Mouse (Mus musculus) spleen, adult 18-20 months (tissue): Measurements from ENCODE around the gene Wdr25.

Experiments used
- DNase-seq, 2 experiments: peaks; one replicate each; pipeline ENCODE4 v3.0.0; 2022; ENCODE audit warnings: mixed read lengths in 2 of 2

Gene Wdr25

DNA sequence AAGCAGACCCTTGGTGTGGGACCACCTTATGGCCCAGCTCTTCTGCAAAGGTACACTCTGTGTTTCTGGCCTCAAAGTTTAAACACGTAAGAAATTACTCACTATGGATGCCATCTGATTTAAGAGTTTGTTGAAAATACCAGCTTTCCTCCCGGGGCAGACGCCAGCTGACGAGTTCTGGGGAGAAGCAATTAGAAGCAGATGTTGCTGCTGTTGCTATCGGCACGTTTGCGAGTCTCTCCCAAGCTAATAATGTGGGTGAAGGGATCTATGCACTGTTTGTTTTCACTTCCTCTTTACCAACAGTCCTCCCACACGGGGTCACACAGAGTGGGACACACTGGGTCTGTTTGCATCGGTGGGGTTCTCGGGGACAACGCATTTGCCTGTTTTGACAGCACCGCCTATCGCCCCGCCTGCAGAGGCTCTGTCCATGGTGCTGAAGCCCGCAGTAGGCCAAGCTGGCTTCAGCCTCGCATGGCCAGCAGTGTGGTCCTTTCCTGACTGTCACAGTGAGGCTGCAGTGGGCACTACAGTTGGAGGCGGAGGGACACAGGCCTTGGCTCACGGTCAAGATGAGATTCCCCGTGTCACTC, 101.1 kb downstream of the Wdr25 start:
- DNase-seq, result peak; percentile 42 to 66

DNA sequence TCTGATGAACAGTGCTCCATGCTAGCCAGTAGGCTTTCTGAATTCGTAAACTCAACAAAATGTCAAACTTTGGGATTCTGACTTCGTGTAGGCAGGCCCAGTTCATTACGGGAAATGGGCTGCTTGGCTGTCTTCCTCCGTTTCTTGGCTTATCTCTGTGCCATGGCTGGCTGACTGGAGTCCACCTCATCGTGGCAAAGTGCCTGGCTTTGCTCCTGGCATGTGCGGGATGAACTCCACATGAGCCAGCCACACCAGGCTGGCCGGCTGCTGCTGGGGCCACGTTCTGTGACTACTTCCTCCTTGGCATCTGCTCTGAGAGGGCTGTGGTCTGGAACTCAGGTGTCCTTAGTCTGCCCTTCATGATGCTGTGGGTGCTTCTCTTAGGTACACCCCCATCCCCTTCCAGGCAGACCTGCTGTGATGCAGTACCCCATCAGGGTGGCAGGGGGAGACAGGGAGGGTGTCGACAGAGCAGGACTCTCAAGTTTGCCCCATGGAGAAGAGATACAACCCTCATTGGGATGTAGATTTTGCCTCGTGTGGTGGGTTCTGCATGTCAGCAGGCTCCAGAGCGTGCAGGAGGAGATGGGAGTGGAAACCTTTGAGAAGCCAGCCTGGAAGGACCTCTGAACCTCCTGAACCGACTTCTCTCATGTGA, 102.7 kb downstream of the Wdr25 start:
- no peak for DNase-seq

DNA sequence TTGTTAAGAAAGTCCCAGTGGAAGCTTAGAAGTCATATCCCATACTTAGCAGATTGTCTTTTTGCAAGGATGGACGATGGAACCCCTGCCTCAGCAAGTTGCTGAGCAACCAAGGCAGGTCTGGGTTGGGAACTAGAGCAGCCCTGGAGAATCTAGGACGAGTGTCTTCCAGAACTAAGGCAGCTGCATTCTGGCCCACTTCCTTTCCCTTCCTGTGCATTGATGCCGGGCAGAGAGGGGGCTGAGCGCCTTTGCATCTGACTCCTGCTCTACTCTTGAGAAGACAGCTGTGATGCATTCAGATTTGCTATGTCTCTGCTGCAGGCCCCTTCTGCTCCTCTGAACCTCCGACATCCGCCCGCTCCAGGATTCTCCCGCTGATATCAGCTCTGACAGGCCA, 103.8 kb downstream of the Wdr25 start:
- DNase-seq, result no peak

DNA sequence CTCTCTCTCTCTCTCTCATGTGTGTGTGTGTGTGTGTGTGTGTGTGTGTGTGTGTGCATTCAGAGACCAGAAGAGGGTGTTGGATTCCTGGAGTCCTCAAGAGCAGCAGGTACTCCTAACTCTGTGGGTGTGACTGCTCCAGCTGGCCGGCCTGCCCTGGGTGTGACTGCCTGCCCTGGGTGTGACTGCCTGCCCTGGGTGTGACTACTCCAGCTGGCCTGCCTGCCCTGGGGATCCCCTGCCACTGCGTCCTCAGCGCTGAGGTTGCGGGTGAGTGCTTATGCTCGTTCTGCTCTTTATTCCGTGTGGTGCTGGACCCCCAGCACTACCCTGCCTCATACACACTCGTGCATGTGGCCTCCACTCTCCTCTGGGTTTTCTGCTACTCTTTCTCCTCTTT, 109.5 kb downstream of the Wdr25 start:
- DNase-seq, result no peak

DNA sequence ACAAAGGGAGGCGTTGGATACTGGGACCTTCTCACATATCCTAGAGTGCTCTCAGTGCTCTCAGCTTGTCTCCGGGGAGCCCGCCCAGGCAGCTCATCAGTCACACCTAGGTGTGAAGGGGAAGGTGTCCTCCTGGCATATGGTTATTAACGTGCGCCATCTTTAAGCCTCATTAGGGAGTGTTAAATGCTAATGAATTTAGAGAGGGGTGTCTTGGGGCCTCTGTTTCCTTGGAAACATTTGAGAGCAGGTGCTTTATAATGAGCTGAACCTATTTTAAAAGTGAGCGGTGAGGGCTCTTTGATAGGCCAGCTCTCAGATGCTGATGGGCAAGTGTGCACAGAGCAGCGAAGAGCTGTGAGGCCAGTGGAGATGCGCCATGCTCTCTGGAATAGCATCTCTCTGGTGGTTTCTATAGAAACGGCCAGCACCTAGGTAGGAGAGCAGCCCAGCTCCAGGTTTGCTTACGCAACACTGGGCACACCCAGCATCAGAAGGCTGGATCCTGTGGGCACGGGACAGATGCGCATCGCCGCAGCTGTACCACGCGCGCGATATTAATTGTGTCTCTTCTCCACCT, 116.7 kb downstream of the Wdr25 start:
- no peak for DNase-seq

DNA sequence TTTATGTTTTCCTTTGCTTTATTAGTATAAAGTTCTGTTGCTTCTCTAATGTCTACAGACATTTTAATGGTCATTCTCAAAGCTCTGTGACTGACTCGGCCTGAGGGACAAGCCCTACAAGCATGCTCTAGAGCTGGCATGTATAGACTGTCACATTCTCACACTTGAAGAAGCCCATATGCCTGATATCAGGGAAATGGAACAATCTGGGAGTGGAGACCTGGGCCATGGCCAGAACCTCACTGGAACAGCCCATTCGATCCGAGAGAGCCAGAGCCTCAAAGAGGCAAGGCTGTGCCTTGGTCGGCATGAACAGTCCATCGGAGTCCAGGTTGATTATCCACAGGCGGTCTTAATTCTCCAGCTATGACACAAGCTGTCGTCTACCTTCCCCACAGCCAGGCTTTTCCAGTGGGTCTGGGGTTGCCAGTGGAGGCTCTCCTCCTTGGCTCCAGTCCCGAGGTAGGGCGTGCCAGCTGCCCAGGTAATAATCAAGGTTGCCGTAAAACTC, 128.8 kb downstream of the Wdr25 start:
- no peak for DNase-seq

DNA sequence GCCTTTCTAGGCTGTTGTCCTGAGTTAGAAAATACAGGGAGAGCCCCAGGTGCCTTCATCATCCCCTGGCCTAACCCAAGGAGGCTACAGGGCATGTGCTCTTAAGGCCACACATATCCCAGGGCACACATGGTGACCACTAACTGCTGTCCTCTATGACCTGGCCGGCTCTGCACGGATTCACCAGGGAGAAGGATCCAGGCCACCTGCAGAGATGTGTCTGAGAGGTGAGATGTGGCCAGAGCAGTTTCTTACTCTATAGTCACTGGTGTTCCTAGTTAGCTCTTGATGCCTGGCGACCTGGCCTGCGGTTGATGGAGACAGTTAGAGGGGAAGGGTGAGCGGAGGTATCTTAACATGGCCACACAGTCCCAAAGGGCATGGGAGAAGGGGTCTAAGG, 129.5 kb downstream of the Wdr25 start:
- no peak for DNase-seq

DNA sequence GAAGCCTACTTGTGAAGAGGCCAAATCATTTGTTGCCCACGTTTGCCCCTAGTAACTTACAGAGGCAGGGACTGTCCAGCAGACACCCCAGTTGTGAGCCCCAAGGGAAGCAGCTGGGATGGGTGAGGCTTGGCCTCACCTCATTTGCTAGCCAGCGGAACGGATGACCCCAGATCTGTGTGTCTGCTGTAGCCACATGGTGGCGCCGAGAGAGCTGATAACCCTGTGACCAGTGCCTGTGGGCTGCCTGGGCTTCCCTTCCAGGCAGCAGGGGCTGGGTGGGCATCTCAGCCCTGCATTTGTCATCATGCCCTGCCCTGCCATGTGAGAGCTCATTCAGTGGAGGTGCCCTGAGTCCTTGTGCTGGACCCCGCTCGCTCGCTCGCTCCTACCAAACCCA, 130.3 kb downstream of the Wdr25 start:
- no peak for DNase-seq

DNA sequence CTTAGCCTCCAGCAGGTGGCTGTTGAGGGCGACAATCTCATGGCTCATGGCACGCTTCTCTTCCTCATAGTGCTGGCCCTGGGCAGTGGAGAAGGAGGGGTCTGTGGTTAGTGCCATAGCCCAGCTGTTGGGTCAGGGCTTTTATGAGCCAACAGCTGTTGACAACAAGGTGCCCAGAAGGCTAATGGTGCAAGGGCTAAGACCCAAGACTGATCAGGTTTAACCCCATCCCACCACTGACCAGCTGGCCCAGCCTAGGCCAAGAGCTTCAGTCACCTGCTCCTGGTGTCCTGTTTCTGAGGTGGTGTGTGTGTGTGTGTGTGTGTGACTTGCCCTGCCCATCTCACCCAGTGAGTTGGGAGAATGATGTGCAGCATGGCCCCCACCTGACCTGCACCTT, 143.6 kb downstream of the Wdr25 start:
- no peak for DNase-seq

DNA sequence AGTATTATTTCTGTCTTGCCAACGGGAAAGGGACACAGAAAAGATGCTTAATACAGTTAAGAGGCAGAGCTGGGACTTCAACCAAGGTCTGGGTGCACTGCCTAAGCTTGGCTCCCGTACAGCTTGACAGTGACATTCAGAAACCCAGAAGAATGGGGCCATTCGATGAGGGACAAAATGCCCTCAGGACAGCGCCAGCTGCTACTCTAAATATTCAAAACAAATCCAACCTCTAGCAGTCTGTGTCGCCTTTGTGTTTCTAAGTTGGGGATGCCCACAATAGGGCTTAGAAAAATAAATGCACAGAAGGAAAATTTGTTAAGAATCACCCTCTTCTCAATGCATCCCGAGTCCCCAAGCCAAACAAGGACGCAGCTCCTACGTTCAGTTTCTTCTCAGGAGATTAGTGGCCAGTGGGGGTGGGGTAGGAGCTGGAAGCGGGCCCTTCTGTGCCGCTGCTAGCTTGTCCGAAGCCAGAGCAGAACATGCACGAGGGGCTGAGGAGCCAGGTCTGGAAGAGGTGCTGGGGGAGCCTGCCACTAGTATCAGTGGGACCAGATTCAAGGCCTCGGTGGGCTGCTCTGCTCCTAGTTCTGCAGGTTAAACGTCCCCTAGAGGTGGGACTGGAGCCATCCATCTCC, 144.9 kb downstream of the Wdr25 start:
- DNase-seq, result no peak

DNA sequence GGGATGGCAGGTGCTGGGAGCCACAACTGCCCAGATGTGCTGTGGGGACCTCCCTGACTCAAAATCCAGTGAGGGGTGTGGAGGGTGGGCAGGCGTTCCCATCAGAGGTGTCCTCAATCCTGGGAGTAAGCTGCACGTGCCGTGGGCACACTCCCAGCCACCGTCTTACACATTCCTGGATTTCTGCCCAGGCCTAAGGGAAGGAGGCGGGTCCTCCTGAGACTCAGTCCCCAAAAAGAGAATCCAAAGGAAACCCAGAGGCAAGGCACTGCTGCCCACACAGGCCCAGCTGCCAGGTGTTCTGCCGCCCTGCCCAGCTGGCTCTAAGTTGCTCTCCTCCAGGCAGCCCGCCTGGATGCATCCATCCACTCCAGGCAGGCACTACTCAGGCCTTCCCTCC, 145.9 kb downstream of the Wdr25 start:
- no peak for DNase-seq

DNA sequence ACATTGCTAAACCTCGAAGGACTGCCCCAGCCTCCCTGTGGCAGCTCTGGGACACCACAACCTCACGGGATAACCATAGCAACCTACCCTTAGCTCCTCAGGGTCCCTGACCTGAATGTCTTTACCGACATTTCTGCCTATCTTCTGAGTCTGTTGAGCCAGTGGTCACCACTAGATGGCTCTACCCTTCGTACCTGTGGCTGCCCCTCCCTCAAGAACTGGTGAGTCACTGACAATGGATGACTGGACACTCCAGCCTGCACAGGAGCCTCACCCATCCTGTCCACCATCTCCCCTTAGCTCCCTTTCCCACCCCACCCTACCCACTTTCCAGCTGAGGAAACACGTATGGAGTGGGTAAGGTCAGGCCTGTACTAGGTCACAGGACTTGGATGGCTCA, 151.1 kb downstream of the Wdr25 start:
- peak in 1 of 2 experiments; percentile 15 for DNase-seq

DNA sequence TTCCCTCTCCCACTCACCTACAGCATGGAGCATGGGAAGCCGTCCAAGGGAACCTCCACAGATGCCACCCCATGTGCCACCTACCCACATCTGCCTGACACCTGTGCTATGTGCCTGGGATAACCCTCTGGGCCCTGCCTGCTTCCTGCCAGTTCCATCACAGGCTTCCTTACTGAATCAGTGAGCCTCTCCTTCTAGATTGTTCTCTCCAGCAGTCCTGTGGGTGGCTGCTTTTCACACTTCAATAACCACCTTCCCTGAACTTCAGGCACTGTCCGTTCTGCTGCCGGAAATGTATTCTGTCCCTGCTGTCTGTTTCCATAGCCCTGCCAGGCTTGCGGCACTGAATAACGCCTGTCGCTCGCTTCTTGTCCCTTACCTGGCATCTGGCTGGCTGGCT, 152.2 kb downstream of the Wdr25 start:
- no peak for DNase-seq

DNA sequence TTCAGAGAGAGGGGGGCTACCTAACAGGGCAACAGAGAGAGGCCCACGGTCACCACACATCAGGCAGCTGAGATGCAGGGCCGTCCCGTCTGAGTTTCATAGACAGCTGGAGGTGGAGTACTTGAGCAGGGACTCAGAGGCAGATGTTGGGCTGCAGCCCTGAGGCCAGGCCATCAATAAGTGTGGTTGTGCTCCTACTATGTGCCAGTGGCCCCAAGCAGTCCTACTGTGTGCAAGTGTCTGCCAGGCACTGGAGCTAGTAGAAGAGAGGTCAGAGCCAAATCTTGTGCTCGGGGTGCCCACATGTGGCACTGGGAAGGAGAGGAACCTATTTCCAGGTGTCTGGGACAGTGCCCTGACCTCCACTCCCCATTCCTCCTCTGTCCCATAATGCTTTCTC, 156.5 kb downstream of the Wdr25 start:
- DNase-seq, result no peak

DNA sequence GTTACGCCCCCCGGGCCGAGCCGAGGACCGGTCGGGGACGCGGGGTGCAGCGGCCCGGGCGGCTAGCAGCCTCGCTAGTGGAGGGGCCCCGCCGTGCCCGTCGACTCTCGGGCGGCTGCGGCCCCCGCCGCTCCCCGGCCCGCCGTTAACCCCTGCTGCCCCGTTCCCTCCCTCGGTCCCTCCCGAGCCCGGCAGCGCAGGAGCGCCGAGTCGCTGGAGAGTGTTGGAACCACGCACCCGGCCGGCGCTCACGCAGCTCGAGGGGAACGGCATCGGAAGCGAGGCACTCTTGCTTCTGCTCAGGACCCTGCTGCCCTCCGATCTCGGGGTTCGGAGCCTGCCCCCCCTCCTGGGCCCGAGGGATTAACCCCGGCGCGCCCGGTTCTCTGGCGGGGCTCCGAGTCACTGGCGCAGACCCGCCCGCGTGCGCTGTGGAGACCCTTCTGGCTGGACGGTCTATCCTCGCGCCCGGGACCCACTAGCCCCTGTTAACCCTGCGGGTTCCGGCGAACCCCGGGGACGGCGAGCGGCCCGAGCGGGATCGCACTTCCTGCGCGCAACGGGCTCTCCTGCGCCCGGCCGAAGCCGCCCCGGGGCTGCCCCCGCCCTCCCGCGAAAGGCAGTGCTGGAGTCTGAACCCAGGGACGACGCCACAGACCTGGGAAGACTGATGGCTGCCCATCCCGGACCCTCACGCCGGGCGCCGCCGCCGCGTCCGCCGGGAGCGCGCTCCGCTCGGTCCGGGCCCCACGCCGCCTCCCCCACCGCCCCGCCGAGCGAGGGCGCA, 159.8 kb downstream of the Wdr25 start:
- peak in 1 of 2 experiments; percentile 19 for DNase-seq

DNA sequence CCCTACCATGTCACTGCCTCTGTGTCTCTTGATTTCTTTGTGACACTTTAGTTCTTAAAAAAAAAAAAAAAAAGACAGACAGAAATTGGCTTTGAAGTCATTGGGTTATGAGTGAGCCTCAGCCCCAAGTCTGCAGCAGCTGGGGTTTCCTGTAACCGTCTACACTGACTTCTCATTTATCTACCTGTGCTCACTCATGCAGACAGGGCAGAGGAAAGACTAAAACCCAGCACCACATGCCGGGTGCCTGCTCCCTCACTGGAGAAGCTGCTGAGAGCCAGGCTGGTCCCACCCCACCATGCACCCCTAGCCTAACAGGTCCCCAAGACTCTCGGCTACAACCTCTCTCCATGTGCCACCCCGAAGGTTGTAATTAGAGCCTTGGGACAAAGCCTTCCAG, 164.3 kb downstream of the Wdr25 start:
- DNase-seq, result no peak

DNA sequence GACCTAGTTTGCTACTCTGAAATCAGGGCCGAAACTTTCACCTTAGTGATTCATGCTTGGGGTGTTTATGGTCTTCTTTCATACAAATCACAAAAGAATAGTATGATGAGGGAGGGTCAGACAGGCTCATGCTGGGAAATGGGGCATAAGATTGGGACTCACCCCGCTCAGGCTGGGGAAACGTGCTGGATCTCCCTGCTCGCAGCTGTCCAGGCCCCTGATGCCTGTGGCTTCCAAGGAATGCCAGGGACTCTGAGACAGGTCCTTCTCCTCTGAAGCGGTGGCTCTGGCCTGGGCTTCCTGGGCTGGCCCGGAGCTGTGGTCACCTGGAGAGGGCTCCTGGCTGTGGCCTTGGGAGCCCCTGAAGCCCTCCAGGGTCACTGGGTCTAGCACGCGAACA, 165.2 kb downstream of the Wdr25 start:
- no peak for DNase-seq

DNA sequence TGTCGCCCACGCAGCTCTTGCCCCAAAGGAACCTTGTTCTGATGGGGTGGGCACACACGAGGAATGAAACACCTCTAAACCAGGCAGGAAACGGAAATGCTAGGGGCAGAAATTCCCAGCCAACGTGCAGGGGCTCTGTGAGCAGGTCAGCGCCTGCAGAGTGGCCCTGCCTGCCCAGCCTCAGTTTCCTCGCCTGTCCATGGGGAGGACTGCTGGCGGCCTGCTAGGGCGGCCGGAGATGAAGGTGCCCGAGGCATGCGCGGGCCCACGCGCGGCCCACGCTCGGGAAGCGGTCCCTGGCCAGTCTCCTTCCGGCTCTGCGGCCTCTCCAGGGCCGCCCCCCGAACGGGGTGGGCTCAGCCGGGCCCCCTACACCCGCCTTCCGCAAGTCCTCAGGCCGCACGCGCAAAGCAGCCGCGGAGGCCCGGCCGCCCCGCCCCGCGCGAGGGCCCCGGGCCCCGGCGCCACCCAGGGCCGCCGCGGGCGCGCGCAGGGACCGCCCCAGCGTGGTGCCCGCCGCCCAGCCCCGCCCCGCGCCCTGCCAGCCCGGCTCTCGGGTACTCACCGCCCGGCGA, 174.2 kb downstream of the Wdr25 start:
- DNase-seq, result peak; percentile 64 to 75

DNA sequence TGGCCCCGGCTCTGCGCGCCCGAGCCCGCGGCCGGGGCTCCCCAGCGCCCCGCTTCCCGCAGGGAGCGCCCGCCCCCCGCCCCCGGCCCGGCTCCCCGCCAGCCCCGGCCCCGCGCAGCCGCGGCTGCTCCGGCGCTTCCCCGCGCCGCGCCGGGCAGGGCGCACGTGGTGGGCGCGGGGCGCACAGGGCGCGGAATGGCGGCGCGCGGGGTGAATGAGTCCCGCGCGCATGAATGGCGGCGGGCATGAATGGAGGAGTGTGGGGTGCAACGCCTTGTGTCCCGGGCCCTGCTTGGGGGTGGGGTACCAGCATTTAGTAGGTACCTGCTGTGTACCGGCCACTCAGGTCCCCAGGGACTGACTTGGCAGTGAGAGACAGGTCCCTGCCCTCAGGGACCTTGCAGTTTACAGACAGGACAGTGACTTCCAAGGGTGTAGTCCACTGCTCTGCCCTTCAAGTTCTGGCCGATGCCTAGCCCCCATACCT, 174.8 kb downstream of the Wdr25 start, which contains the start of gene Begain:
Gene Begain (minus strand): TSS at position 51 of the 487 bp plus-strand sequence.
- peak; percentile 31 to 35 for DNase-seq

DNA sequence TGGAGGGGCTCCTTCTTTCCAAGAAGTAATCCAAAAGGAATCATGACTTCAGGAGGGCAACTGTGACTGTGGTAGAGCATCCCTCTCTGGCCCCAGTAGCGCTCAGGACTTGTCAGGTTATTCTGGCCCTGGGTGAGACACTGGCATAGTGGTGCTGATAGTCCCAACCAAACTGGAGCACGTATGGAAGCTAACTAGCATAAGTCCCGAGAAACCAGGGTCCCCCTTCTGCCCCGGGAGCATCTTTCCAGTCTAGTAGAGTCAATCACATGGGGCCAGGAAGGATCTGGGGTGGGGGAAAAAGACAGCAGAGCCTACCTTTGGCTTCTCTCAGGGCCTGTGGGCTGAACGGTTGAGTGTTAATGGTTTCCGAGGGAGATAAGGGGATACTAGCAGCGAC, 175.3 kb downstream of the Wdr25 start:
- no peak for DNase-seq

DNA sequence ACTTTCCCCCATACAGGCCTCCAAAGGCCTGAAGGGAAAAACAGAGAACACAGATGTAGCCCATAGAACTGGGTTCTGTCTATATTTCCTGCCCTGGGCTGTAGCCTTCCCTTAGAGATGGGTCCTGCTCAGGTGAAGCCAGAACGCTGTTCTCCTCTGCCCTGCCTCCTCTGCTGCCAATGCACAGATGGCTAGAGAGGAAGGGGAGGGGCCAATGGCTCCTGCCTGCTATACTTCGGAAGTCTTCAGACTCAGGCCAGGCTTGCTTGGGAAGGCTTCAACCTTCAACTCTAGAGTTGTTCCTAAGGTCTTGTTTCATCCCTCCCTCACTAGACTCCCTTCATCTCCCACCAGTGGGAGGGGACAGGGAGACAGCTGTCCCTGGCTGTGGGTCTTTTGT, 176.3 kb downstream of the Wdr25 start:
- peak in 1 of 2 experiments; percentile 53 for DNase-seq

DNA sequence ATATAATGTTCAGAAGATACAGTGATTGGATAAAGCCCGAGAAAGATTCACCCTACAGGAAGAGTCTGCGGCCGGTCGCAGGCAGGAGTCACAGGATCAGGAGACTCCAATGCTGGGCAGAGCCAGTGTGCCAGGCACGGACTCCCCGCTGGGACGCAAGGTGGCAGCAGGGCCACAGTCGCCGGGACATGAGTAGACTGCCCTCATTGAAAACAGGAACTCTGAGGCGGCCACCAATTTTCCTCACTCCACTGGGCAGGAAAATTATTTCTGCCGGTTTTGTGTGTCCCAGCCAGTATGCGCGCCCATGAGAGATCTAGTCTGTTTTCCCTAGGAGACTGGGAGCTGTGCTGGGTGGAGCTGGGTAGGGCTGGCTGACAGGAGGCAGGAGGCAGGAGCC, 177.8 kb downstream of the Wdr25 start:
- peak; percentile 75 to 76 for DNase-seq
